Mouse (Mus musculus) midbrain, embryonic 11.5 days (tissue): ENCODE results near the gene Aunip. TPM values are rescaled to one million over a fixed set of nuclear protein-coding genes. Genes with fewer than 3 reads are reported as not detected.

ENCODE experiments used
- microRNA-seq: library from miRNA; unstranded; fragments of <30 nt; microRNA quantifications from one replicate; pipeline ENCODE4, GENCODE M21; 2017
- polyA plus RNA-seq: library from polyadenylated mRNA; unstranded; fragments of >200 nt; fragmentation: Nextera tagmentation; extraction: Ambion mirVana; gene quantifications from 2 replicates; pipeline ENCODE4 v1.2.1, GENCODE M21; 2014

Aunip gene
- polyA plus RNA-seq, 1 experiment from 2014 or later: 7.8 TPM

Small RNA genes lying within 50 kb of the gene (microRNA-seq; reads per million reads assigned to microRNA genes)
- 1.7 reads per million for gene Gm23634
- gene Mir6403: not detected

Other genes with a start within 250 kb of the Aunip start
- gene Pdik1l, start 223.1 kb upstream of the Aunip start, polyA plus RNA-seq: 24.5 and 28.8 TPM in 2 replicates
- 0.11 TPM in 1 of 2 replicates, not detected in the other for gene Trim63, start 195.9 kb upstream of the Aunip start, polyA plus RNA-seq
- not detected in 2 replicates for gene Slc30a2, start 167.8 kb upstream of the Aunip start, polyA plus RNA-seq
- gene Extl1, start 127.1 kb upstream of the Aunip start, polyA plus RNA-seq: 0.06 and 0.11 TPM in 2 replicates
- 8.8 and 10.0 TPM in 2 replicates for gene Pafah2, start 114.7 kb upstream of the Aunip start, polyA plus RNA-seq
- 4,454 and 4,703 TPM in 2 replicates for gene Stmn1, start 42.7 kb upstream of the Aunip start, polyA plus RNA-seq
- gene Paqr7, start 14.3 kb upstream of the Aunip start, polyA plus RNA-seq: 1.3 and 1.4 TPM in 2 replicates
- 132 and 140 TPM in 2 replicates for gene Mtfr1l, start 24.4 kb downstream of the Aunip start, polyA plus RNA-seq
- 19.1 and 24.6 TPM in 2 replicates for gene Selenon, start 41.2 kb downstream of the Aunip start, polyA plus RNA-seq
- gene Man1c1, start 193.3 kb downstream of the Aunip start, polyA plus RNA-seq: 3.1 and 3.2 TPM in 2 replicates